Mouse (Mus musculus) stomach, postnatal 0 days (tissue): ENCODE measurements at regions not wholly inside any gene's neighbourhood (a gene's known extent, or its start where the extent isn't known, plus 50 kb on each side); places are given as distances from the start of the nearest gene placed in this dataset.

Experiments
- CTCF ChIP-seq: IDR thresholded peaks from 2 replicates; pipeline ENCODE4 v1.5.1; 2016; ENCODE audit warnings: antibody characterized with exemption, low read depth, mild to moderate bottlenecking, moderate library complexity
- EP300 ChIP-seq: optimal IDR thresholded peaks from 2 replicates; pipeline ENCODE3; 2016; ENCODE audit warnings: antibody characterized with exemption

- TF ChIP-seq CTCF: no peak
- TF ChIP-seq EP300: no peak
These were observed 204.5 kb downstream of the Ankrd50 start for GRCm38 (mm10) chr3:38280105-38280504.
